Mouse (Mus musculus): ENCODE measurements around the gene Cope. TPM values are rescaled to one million over a fixed set of nuclear protein-coding genes. Genes with fewer than 3 reads are reported as not detected.
A peak's percentile ranks its signal among the peaks of the same experiment; 100 is the strongest.

Gene Cope
- total RNA-seq, 2 experiments from 2014 or later: 157 TPM

GRCm38 (mm10) chr8:70343696-70344095 lies 41.4 kb downstream of the Cope start:
- intact Hi-C loops (cut with DNase I): no loop called here
- peak in 1 of 2 experiments; percentile 35 for DNase-seq

GRCm38 (mm10) chr8:70344279-70344678 lies 42.0 kb downstream of the Cope start:
- no peak for DNase-seq
- intact Hi-C loops (cut with DNase I): no loop called here

GRCm38 (mm10) chr8:70347443-70347842 lies 45.1 kb downstream of the Cope start:
- no peak for DNase-seq
- intact Hi-C loops (cut with DNase I): no loop called here

GRCm38 (mm10) chr8:70347860-70348420 lies 45.6 kb downstream of the Cope start:
- intact Hi-C loops (cut with DNase I): no loop called here
- no peak for DNase-seq

GRCm38 (mm10) chr8:70351035-70351999 lies 49.0 kb downstream of the Cope start:
- no peak for DNase-seq
- intact Hi-C loops (cut with DNase I): no loop called here

- intact Hi-C loops (cut with DNase I): no loop called here
- DNase-seq: no peak
Measured at GRCm38 (mm10) chr8:70352000-70352384, 49.7 kb downstream of the Cope start.

GRCm38 (mm10) chr8:70352657-70353151 lies 50.4 kb downstream of the Cope start:
- intact Hi-C loops (cut with DNase I): no loop called here

GRCm38 (mm10) chr8:70353194-70353817 lies 51.0 kb downstream of the Cope start, which contains the start of gene Upf1:
Upf1 (minus strand) TSS chr8:70353278.
- peak; percentile 100 for DNase-seq
- intact Hi-C loops (cut with DNase I): no loop called here

More at GRCm38 (mm10) chr8:70352657-70353151, 50.4 kb downstream of the Cope start:
- no peak for DNase-seq

GRCm38 (mm10) chr8:70354004-70354403 lies 51.7 kb downstream of the Cope start:
- intact Hi-C loops (cut with DNase I): no loop called here
- no peak for DNase-seq

GRCm38 (mm10) chr8:70356111-70356510 lies 53.8 kb downstream of the Cope start:
- intact Hi-C loops (cut with DNase I): no loop called here
- no peak for DNase-seq

- no peak for DNase-seq
- intact Hi-C loops (cut with DNase I): no loop called here
Measured at GRCm38 (mm10) chr8:70359411-70359810, 57.1 kb downstream of the Cope start.

GRCm38 (mm10) chr8:70360769-70361168 lies 58.5 kb downstream of the Cope start:
- intact Hi-C loops (cut with DNase I): no loop called here

GRCm38 (mm10) chr8:70361484-70362032 lies 59.2 kb downstream of the Cope start:
- intact Hi-C loops (cut with DNase I): no loop called here
- no peak for DNase-seq

More at GRCm38 (mm10) chr8:70360769-70361168, 58.5 kb downstream of the Cope start:
- no peak for DNase-seq

Other genes with a start within 250 kb of the Cope start
- 1 to 10 TPM in 1 of 2 experiments, under 1 TPM in 1; 0.97 to 1.1 TPM for gene Tm6sf2, start 229.6 kb upstream of the Cope start, total RNA-seq (2021)
- gene Hapln4, start 219.1 kb upstream of the Cope start, total RNA-seq (2021): not detected
- under 1 TPM in 1 of 2 experiments, not detected in 1; 0.06 TPM for gene Ncan, start 181.6 kb upstream of the Cope start, total RNA-seq (2021)
- gene Nr2c2ap, start 171.2 kb upstream of the Cope start, total RNA-seq (2021): 1 to 10 TPM; 8.3 to 8.5 TPM
- gene Rfxank, start 163.4 kb upstream of the Cope start, total RNA-seq (2021): 10 to 100 TPM; 17.2 to 19.6 TPM
- gene Borcs8, start 163.0 kb upstream of the Cope start, total RNA-seq (2021): 10 to 100 TPM; 23.5 to 23.7 TPM
- under 1 TPM; 0.25 to 0.49 TPM for gene Mef2b, start 162.8 kb upstream of the Cope start, total RNA-seq (2021)
- 100 to 1,000 TPM in 1 of 2 experiments, 10 to 100 TPM in 1; 99.2 to 103 TPM for gene Tmem161a, start 130.2 kb upstream of the Cope start, total RNA-seq (2021)
- 10 to 100 TPM; 53.2 to 66.7 TPM for gene Slc25a42, start 90.2 kb upstream of the Cope start, total RNA-seq (2021)
- gene Sugp2, start 68.3 kb upstream of the Cope start, total RNA-seq (2021): 10 to 100 TPM; 41.4 to 43.0 TPM
- gene Armc6, start 68.1 kb upstream of the Cope start, total RNA-seq (2021): 1 to 10 TPM; 6.2 to 7.0 TPM
- gene Homer3, start 19.7 kb upstream of the Cope start, total RNA-seq (2021): 10 to 100 TPM in 1 of 2 experiments, 1 to 10 TPM in 1; 8.5 to 10.5 TPM
- gene Ddx49, start within 50 bp of the Cope start, total RNA-seq (2021): 10 to 100 TPM; 25.8 to 34.5 TPM
- gene Cers1, start 13.3 kb downstream of the Cope start, total RNA-seq (2021): under 1 TPM; 0.33 to 0.64 TPM
- not detected for gene Gdf1, start 27.3 kb downstream of the Cope start, total RNA-seq (2021)
- 10 to 100 TPM; 45.4 to 46.0 TPM for gene Upf1, start 50.8 kb downstream of the Cope start, total RNA-seq (2021)
- gene Comp, start 71.0 kb downstream of the Cope start, total RNA-seq (2021): 1 to 10 TPM; 4.3 to 5.6 TPM
- gene Crtc1, start 137.1 kb downstream of the Cope start, total RNA-seq (2021): 1 to 10 TPM; 8.2 to 9.8 TPM
- gene Klhl26, start 174.4 kb downstream of the Cope start, total RNA-seq (2021): 1 to 10 TPM; 8.1 to 9.4 TPM
- gene Tmem59l, start 184.8 kb downstream of the Cope start, total RNA-seq (2021): not detected
- gene Crlf1, start 190.6 kb downstream of the Cope start, total RNA-seq (2021): under 1 TPM; 0.39 to 0.62 TPM
- 100 to 1,000 TPM; 109 to 113 TPM for gene Rex1bd, start 204.2 kb downstream of the Cope start, total RNA-seq (2021)
- gene Uba52, start 208.3 kb downstream of the Cope start, total RNA-seq (2021): 1,000 to 10,000 TPM; 1,469 to 1,509 TPM
- 100 to 1,000 TPM; 133 to 138 TPM for gene Fkbp8, start 225.2 kb downstream of the Cope start, total RNA-seq (2021)
- 10 to 100 TPM; 88.4 to 91.4 TPM for gene Kxd1, start 225.4 kb downstream of the Cope start, total RNA-seq (2021)
- 10 to 100 TPM; 12.0 to 12.1 TPM for gene Ell, start 236.9 kb downstream of the Cope start, total RNA-seq (2021)